Mouse (Mus musculus) megakaryocyte, embryonic 14.5 days (primary cell): ENCODE results near the gene Fstl1. TPM values are rescaled to one million over a fixed set of nuclear protein-coding genes. Genes with fewer than 3 reads are reported as not detected.

ENCODE experiments used
- H3K27me3 ChIP-seq: replicated peaks from 2 replicates; pipeline ENCODE3; 2012; ENCODE audit warnings: inconsistent platforms
- H3K36me3 ChIP-seq: replicated peaks from 2 replicates; pipeline ENCODE3; 2012; ENCODE audit warnings: low read length, inconsistent platforms, mixed read lengths
- H3K4me1 ChIP-seq: 2 replicates; pipeline ENCODE4 v1.6.1; 2012; ENCODE audit warnings: inconsistent platforms
- H3K4me3 ChIP-seq: replicated peaks from 2 replicates; pipeline ENCODE3; 2012; ENCODE audit warnings: moderate library complexity, mild to moderate bottlenecking, inconsistent platforms
- H3K9me3 ChIP-seq: 2 replicates; pipeline ENCODE4 v1.6.1; 2012; ENCODE audit warnings: inconsistent platforms
- FLI1 ChIP-seq: IDR thresholded peaks from 2 replicates; pipeline ENCODE4 v1.6.1; 2012; ENCODE audit warnings: low read length, inconsistent platforms, mixed read lengths
- GATA1 ChIP-seq: IDR thresholded peaks from 3 replicates; pipeline ENCODE4 v1.6.1; 2012; ENCODE audit warnings: mixed read lengths, low read length, inconsistent platforms, borderline replicate concordance
- polyA plus RNA-seq: library from polyadenylated mRNA; stranded (reverse); fragments of >175 nt; gene quantifications from 2 replicates; pipeline ENCODE4 v1.2.3, GENCODE M21; 2012; ENCODE audit warnings: low replicate concordance; ENCODE audit not compliant: insufficient read depth

Gene Fstl1
- not detected in 2 replicates for polyA plus RNA-seq

- Histone ChIP-seq H3K9me3 (peaks cover 15% of the 10 kb centered on the region), H3K36me3 (no peaks in the 10 kb centered on the region), H3K27me3 (peaks cover 46% of the 10 kb centered on the region), H3K4me3 (peak within 1 kb of the TSS; percentile 90), H3K4me1 (peaks cover 12% of the 10 kb centered on the region)
- no peak for TF ChIP-seq FLI1
- no peak for TF ChIP-seq GATA1
These were observed at the start of gene Fstl1 for GRCm38 (mm10) chr16:37776860-37777651. TSS of gene Fstl1 (plus strand) at chr16:37776873.

- Histone ChIP-seq H3K4me1 (peaks cover 6% of the 10 kb centered on the region; the same call in 1 of the 2 replicates), H3K27me3 (peaks cover 4% of the 10 kb centered on the region), H3K36me3 (no peaks in the 10 kb centered on the region), H3K4me3 (no peak overlapping the region), H3K9me3 (peaks cover 5% of the 10 kb centered on the region; the same call in 1 of the 2 replicates)
- TF ChIP-seq GATA1: no peak
These were observed 48.0 kb upstream of the Fstl1 start for GRCm38 (mm10) chr16:37728674-37729073.

- peaks cover 6% of the 10 kb centered on the region; the same call in 1 of the 2 replicates for H3K4me1 ChIP-seq
- H3K36me3 ChIP-seq: no peaks in the 10 kb centered on the region
- peaks cover 4% of the 10 kb centered on the region for H3K27me3 ChIP-seq
- TF ChIP-seq FLI1 (no peak), GATA1 (no peak)
- H3K9me3 ChIP-seq: peaks cover 5% of the 10 kb centered on the region; the same call in 1 of the 2 replicates
- no peak overlapping the region for H3K4me3 ChIP-seq
These were observed 47.1 kb upstream of the Fstl1 start for GRCm38 (mm10) chr16:37729381-37730150.

- H3K4me1 ChIP-seq: peaks cover 6% of the 10 kb centered on the region; the same call in 1 of the 2 replicates
- no peaks in the 10 kb centered on the region for H3K36me3 ChIP-seq
- peaks cover 5% of the 10 kb centered on the region; the same call in 1 of the 2 replicates for H3K9me3 ChIP-seq
- peaks cover 4% of the 10 kb centered on the region for H3K27me3 ChIP-seq
- TF ChIP-seq FLI1 (no peak), GATA1 (no peak)
- no peak overlapping the region for H3K4me3 ChIP-seq
These were observed 46.3 kb upstream of the Fstl1 start for GRCm38 (mm10) chr16:37730293-37730835.

- Histone ChIP-seq H3K36me3 (no peaks in the 10 kb centered on the region), H3K4me3 (no peak overlapping the region), H3K9me3 (peaks cover 5% of the 10 kb centered on the region; the same call in 1 of the 2 replicates), H3K4me1 (peaks cover 6% of the 10 kb centered on the region; the same call in 1 of the 2 replicates), H3K27me3 (peaks cover 3% of the 10 kb centered on the region)
- TF ChIP-seq FLI1 (no peak), GATA1 (no peak)
These were observed 45.2 kb upstream of the Fstl1 start for GRCm38 (mm10) chr16:37731431-37731830.

- TF ChIP-seq GATA1: no peak
- TF ChIP-seq FLI1: no peak
- Histone ChIP-seq H3K4me1 (peaks cover 6% of the 10 kb centered on the region; the same call in 1 of the 2 replicates), H3K27me3 (no peaks in the 10 kb centered on the region), H3K9me3 (peaks cover 5% of the 10 kb centered on the region; the same call in 1 of the 2 replicates), H3K36me3 (no peaks in the 10 kb centered on the region), H3K4me3 (no peak overlapping the region)
These were observed 44.5 kb upstream of the Fstl1 start for GRCm38 (mm10) chr16:37732023-37732761.

GRCm38 (mm10) chr16:37740076-37740475, 36.6 kb upstream of the Fstl1 start:
- H3K4me3 ChIP-seq: no peak overlapping the region
- H3K4me1 ChIP-seq: no peaks in the 10 kb centered on the region
- no peaks in the 10 kb centered on the region for H3K36me3 ChIP-seq

GRCm38 (mm10) chr16:37742266-37742665, 34.4 kb upstream of the Fstl1 start:
- no peaks in the 10 kb centered on the region for H3K9me3 ChIP-seq
- H3K36me3 ChIP-seq: no peaks in the 10 kb centered on the region
- TF ChIP-seq FLI1 (no peak), GATA1 (no peak)
- H3K4me3 ChIP-seq: no peak overlapping the region
- H3K27me3 ChIP-seq: peaks cover 3% of the 10 kb centered on the region
- no peaks in the 10 kb centered on the region for H3K4me1 ChIP-seq

More at GRCm38 (mm10) chr16:37740076-37740475, 36.6 kb upstream of the Fstl1 start:
- H3K9me3 ChIP-seq: no peaks in the 10 kb centered on the region
- peaks cover 3% of the 10 kb centered on the region for H3K27me3 ChIP-seq
- TF ChIP-seq FLI1 (no peak), GATA1 (no peak)

GRCm38 (mm10) chr16:37752876-37753275, 23.8 kb upstream of the Fstl1 start:
- Histone ChIP-seq H3K4me3 (no peak overlapping the region), H3K9me3 (no peaks in the 10 kb centered on the region), H3K4me1 (peaks cover 15% of the 10 kb centered on the region), H3K36me3 (no peaks in the 10 kb centered on the region), H3K27me3 (no peaks in the 10 kb centered on the region)
- TF ChIP-seq GATA1: no peak
- no peak for TF ChIP-seq FLI1
